Mouse (Mus musculus) C2C12 (cell line): ENCODE data around the gene Hnrnpul2. TPM values are rescaled to one million over a fixed set of nuclear protein-coding genes. Genes with fewer than 3 reads are reported as not detected.
A peak's percentile ranks its signal among the peaks of the same experiment; 100 is the strongest.

ENCODE experiments used
- H3K27me3 ChIP-seq: one replicate; pipeline ENCODE4 v1.6.1; 2011; ENCODE audit not compliant: control insufficient read depth, insufficient read depth, insufficient read length
- H3K36me3 ChIP-seq: one replicate; pipeline ENCODE4 v1.6.1; 2011; ENCODE audit not compliant: control insufficient read depth, insufficient read depth
- H3K4me3 ChIP-seq: one replicate; pipeline ENCODE4 v1.5.1; 2011; ENCODE audit warnings: mild to moderate bottlenecking, control low read depth; ENCODE audit not compliant: poor library complexity, insufficient read depth, severe bottlenecking
- H3K79me2 ChIP-seq: one replicate; pipeline ENCODE4 v1.6.1; 2011; ENCODE audit not compliant: control insufficient read depth, insufficient read depth
- H3K79me3 ChIP-seq: one replicate; pipeline ENCODE4 v1.6.1; 2011; ENCODE audit warnings: low read depth, control low read depth
- H3ac ChIP-seq: one replicate; pipeline ENCODE3; 2011; ENCODE audit warnings: low read depth; ENCODE audit not compliant: control insufficient read depth, insufficient read length
- CEBPB ChIP-seq: IDR thresholded peaks from one replicate; pipeline ENCODE4 v1.6.1; 2011; ENCODE audit warnings: low read depth, mild to moderate bottlenecking, control low read depth, moderate library complexity
- CTCF ChIP-seq: IDR thresholded peaks from one replicate; pipeline ENCODE4 v1.5.1; 2011; ENCODE audit not compliant: control insufficient read depth, insufficient read depth, insufficient read length
- FOSL1 ChIP-seq: IDR thresholded peaks from one replicate; pipeline ENCODE4 v1.8.0; 2011; ENCODE audit warnings: mild to moderate bottlenecking, low read length; ENCODE audit not compliant: poor library complexity, insufficient read depth, severe bottlenecking
- MAX ChIP-seq: IDR thresholded peaks from one replicate; pipeline ENCODE4 v1.6.1; 2011; ENCODE audit warnings: mild to moderate bottlenecking, control low read depth
- MYOD1 ChIP-seq: IDR thresholded peaks from one replicate; pipeline ENCODE4 v1.6.1; 2011; ENCODE audit warnings: low read depth; ENCODE audit not compliant: control insufficient read depth, insufficient read length
- MYOG ChIP-seq: IDR thresholded peaks from one replicate; pipeline ENCODE4 v1.6.1; 2011; ENCODE audit not compliant: control insufficient read depth, insufficient read length; ENCODE audit errors: extremely low read depth
- USF1 ChIP-seq: IDR thresholded peaks from one replicate; pipeline ENCODE4 v1.6.1; 2011; ENCODE audit warnings: low read depth, mild to moderate bottlenecking, control low read depth, moderate library complexity
- polyA plus RNA-seq: library from polyadenylated mRNA; unstranded; fragments of >200 nt; fragmentation: generic; extraction: Trizol; gene quantifications from one replicate; pipeline ENCODE4 v1.2.1, GENCODE M21; 2012; ENCODE audit warnings: missing spikeins

Hnrnpul2 gene
- polyA plus RNA-seq, 1 experiment: 45.5 TPM

DNA sequence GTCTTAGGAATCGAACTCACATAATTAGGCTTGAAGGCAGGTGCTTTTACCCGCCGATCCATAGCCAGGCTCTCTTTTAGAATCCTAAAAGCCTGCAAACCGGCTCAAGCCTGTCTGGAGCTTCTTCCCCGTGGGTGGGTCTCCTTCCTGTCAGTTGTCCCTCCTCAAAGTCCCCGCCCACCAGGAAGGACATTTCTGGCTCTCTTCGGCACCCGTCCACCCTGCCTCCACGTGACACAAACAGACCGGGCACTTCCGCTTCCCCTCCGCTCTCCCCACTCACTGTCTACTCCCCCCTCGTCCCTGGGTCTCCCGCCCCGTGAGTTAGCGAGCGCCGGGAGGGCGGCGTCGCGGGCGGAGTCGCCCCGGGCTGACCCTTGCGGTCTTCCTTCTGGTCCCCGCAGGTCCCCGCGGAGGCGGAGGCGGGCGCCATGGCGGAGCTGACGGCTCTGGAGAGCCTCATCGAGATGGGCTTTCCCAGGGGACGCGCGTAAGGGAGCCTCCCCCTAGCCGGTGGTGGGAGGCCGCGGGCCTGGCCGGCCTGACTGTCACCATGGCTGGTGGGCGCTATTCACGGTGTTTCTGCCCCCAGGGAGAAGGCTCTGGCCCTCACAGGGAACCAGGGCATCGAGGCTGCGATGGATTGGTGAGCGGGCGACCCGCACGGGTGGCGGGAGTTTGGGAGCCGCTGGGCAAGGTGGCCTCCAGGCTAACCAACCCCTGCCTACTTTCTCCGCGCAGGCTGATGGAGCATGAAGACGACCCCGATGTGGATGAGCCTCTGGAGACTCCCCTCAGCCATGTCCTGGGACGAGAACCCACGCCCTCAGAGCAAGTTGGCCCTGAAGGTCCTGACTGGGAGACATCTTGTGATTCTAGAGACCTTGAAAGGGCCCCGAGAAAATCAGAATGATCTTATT, 51.7 kb downstream of the Hnrnpul2 start, which contains the start of gene Ubxn1:
Gene Ubxn1, plus strand, starts transcription at position 230 of the 920 bp plus-strand sequence.
- Histone ChIP-seq H3K36me3 (peaks cover 36% of the 10 kb centered on the region), H3ac (peak within 1 kb of the TSS; percentile 98), H3K27me3 (no peaks in the 10 kb centered on the region), H3K79me3 (peaks cover 11% of the 10 kb centered on the region), H3K4me3 (peak within 1 kb of the TSS; percentile 84), H3K79me2 (peaks cover 23% of the 10 kb centered on the region)
- TF ChIP-seq USF1 (peak; percentile 100), MYOD1 (no peak), MYOG (no peak), MAX (peak; percentile 57)

DNA sequence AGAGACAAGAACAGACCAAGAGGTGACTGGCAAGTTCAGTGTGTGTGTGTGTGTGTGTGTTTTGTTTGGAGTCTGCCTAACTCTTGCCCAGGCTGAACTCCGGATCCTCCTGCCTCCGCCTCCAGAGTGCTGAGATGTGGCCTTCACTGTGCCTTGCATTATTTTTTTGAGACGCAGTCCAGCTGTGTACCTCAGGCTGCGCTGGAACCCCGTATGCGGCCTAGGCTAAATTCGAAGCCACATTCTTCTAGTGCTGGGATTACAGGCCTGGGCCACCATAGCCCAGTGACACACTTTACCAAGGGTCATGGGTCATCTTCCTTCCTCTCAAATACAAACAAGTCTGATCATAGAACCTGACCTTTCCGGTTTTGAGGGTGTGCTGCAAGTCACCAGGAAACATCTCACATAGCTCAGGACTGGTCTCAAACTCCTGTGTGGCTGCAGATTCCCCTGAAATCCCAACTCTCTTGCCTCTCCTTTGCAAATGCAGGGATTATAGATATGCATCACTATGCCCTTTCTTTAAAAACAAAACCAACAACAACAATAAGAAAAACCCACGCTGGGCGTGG, 52.5 kb downstream of the Hnrnpul2 start:
- TF ChIP-seq USF1: no peak
- TF ChIP-seq MYOD1: no peak
- no peak for TF ChIP-seq MAX
- TF ChIP-seq CTCF: no peak
- no peak for TF ChIP-seq FOSL1
- H3K79me2 ChIP-seq: peaks cover 23% of the 10 kb centered on the region
- H3K79me3 ChIP-seq: peaks cover 11% of the 10 kb centered on the region
- H3K27me3 ChIP-seq: no peaks in the 10 kb centered on the region
- H3K4me3 ChIP-seq: peak overlapping the region; percentile 84
- peaks cover 36% of the 10 kb centered on the region for H3K36me3 ChIP-seq
- peak overlapping the region; percentile 98 for H3ac ChIP-seq

DNA sequence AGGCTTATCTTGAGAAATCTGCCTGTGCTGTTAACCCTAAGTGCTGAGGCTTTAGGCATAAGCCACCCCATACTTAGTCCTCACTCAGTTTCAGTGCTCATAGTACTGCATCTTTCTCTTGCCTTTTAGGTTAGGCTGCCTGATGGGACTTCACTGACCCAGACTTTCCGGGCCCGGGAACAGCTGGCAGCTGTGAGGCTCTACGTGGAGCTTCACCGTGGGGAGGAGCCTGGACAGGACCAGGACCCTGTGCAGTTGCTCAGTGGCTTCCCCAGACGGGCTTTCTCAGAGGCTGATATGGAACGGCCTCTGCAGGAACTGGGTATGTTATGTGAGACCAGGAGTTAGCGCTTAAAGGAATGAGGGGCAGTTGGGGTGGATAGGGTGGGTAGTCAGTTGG, 55.2 kb downstream of the Hnrnpul2 start:
- Histone ChIP-seq H3K79me3 (peaks cover 11% of the 10 kb centered on the region), H3K36me3 (peaks cover 42% of the 10 kb centered on the region), H3K4me3 (no peak overlapping the region), H3ac (no peak overlapping the region), H3K79me2 (peaks cover 23% of the 10 kb centered on the region), H3K27me3 (no peaks in the 10 kb centered on the region)
- no peak for TF ChIP-seq MAX
- TF ChIP-seq MYOG: no peak
- TF ChIP-seq MYOD1: no peak
- TF ChIP-seq FOSL1: no peak
- TF ChIP-seq USF1: no peak
- TF ChIP-seq CTCF: no peak
- no peak for TF ChIP-seq CEBPB

DNA sequence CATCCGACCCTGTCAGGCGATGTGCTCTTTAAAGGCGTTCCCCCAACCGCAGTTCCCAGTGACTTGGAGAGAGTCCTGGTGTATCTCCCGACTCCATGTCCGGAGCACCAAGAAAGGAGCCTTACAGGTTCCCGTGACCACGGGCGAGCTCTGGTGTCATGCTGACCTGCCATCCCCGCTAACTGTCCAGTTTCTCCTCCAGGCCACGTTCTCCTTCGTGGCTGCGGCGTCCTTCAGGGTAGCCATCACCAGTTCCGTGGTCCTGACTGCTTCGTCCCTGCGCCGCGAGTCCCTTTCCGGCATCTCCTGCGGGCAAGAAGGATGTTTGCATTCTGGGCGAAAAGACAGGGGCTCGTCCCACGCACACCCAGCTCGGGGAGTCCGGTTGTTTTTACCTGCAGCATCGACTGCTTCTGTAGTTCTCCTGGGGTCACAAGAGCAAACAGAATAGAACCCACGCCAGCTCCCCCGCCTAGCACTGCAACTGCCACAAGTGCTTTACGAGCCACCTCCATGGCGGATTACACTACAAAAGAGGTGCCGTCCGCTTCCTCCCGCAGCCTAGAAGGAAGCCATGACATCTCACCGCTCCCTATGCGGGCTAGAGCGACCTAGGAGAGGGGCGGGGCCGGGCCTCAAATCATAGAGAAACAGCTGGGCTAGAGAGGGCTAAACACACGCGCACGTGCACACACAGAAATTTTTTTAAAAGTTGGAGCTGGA, 60.7 kb downstream of the Hnrnpul2 start, which contains the start of gene Uqcc3:
Gene Uqcc3, minus strand, starts transcription at position 613 of the 723 bp plus-strand sequence.
- Histone ChIP-seq H3K27me3 (no peaks in the 10 kb centered on the region), H3ac (peak within 1 kb of the TSS; percentile 88), H3K4me3 (peak within 1 kb of the TSS; percentile 57), H3K79me3 (no peaks in the 10 kb centered on the region), H3K36me3 (peaks cover 17% of the 10 kb centered on the region), H3K79me2 (no peaks in the 10 kb centered on the region)
- TF ChIP-seq USF1 (peak; percentile 68), MYOD1 (no peak), CEBPB (no peak), FOSL1 (no peak), MYOG (no peak), MAX (peak; percentile 96)

DNA sequence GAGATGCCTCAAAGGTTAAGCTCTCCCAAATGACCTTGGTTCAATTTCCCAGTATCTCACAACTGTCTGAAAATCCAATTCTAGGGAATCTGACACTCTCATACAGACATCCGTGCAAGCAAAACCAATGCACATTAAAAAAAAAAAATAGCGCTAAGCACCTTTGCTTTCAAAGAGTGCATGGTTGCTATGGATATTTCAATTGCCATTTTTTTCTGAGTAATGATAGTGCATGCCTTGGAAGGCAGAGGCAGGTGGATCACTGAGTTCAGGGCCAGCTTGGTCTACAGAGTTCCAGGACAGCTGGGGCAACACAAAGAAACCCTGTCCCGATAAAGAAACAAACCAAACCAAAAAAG, 61.2 kb downstream of the Hnrnpul2 start:
- no peaks in the 10 kb centered on the region for H3K79me2 ChIP-seq
- peaks cover 11% of the 10 kb centered on the region for H3K36me3 ChIP-seq
- H3K79me3 ChIP-seq: no peaks in the 10 kb centered on the region
- TF ChIP-seq MYOG: no peak
- no peak for TF ChIP-seq FOSL1
- no peak for TF ChIP-seq MYOD1
- TF ChIP-seq CTCF: no peak
- TF ChIP-seq CEBPB: no peak
- TF ChIP-seq USF1: no peak
- no peak for TF ChIP-seq MAX
- peak overlapping the region; percentile 57 for H3K4me3 ChIP-seq
- peak overlapping the region; percentile 26 for H3ac ChIP-seq
- H3K27me3 ChIP-seq: no peaks in the 10 kb centered on the region
